Mouse (Mus musculus) ovary, postnatal 10 days (tissue): ENCODE results near the gene Arhgef28.
"Not testable (repeated sequence)": the region's sequence is repeated elsewhere in the genome, so short reads cannot be mapped to it uniquely, and the experiment has no call there.

Experiments
- DNase-seq: peaks from one replicate; pipeline ENCODE4 v3.0.0; 2022; ENCODE audit warnings: low spot score

Arhgef28 gene

GRCm38 (mm10) chr13:98073190-98073589, 133.0 kb downstream of the Arhgef28 start:
- no peak for DNase-seq

- no peak for DNase-seq
Measured at GRCm38 (mm10) chr13:98070458-98070857, 135.8 kb downstream of the Arhgef28 start.

DNA sequence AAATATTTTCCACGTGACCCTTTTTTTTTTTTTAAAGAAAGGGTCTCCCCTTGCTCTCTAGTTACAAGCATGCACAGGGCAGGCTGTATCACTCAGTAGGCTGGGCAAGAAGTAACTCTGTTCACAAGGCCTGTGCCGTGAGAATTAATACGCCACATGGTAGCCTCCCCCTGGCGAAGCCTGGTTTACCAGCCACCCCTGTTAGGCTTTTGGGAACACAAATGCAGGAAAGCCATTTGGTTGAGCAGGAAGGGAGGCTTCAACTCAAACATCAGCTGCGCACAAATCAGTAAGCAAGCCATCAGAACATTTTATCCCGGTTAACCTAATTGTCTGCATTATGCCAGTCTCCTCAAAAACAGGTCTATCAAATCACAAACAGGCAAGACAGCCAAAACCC, 136.6 kb downstream of the Arhgef28 start:
- no peak for DNase-seq

GRCm38 (mm10) chr13:98062843-98063242, 143.4 kb downstream of the Arhgef28 start:
- no peak for DNase-seq

GRCm38 (mm10) chr13:98060121-98060520, 146.1 kb downstream of the Arhgef28 start:
- DNase-seq, result not testable (repeated sequence)

DNA sequence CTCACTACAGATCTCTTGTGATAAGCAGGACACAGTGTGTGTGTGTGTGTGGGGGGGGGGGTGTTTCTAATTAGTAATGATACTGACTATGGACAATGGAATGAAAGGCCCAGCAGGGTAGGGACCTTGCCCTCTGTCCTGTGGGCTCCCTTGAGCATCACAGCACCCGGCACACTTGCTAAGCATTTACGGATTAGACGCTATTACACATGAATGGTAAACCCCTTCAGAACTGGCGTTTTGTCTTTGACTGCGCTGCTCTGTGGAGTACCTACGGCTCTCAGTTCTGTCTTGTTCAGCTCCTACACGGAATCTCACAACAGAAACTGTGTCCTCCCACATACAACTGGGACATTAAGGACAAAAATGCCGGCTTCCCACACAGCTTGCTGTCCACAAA, 151.0 kb downstream of the Arhgef28 start:
- DNase-seq, result no peak

DNA sequence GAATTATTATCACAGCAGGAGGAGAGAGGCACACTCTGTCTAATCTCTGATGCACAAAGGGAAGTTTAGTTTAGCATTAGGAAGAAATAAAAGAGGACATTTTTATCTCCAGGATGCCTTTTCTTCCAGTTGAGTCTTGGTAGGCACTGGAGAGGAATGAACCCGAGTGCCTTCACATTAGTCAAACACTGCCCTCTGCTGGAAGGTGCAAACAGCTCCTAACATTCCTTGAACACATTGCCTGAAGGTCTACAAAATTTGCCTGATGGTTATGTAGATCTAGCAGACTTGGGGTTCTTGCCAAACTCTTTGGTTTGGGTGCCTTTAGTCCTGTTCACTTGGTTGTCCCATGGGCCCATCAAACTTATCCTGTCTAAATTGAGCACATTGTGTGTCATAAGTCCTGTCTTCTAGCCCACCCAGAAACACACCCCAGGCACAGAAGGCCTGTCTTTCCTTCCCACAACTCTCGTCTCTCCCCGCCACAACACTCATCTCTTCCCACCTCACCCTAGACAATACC, 165.6 kb downstream of the Arhgef28 start:
- no peak for DNase-seq

GRCm38 (mm10) chr13:98038731-98039130, 167.5 kb downstream of the Arhgef28 start:
- no peak for DNase-seq

GRCm38 (mm10) chr13:98037693-98038092, 168.5 kb downstream of the Arhgef28 start:
- no peak for DNase-seq

GRCm38 (mm10) chr13:98031642-98031960, 174.6 kb downstream of the Arhgef28 start:
- DNase-seq, result no peak

GRCm38 (mm10) chr13:98030959-98031641, 175.1 kb downstream of the Arhgef28 start:
- DNase-seq, result peak; percentile 71

DNA sequence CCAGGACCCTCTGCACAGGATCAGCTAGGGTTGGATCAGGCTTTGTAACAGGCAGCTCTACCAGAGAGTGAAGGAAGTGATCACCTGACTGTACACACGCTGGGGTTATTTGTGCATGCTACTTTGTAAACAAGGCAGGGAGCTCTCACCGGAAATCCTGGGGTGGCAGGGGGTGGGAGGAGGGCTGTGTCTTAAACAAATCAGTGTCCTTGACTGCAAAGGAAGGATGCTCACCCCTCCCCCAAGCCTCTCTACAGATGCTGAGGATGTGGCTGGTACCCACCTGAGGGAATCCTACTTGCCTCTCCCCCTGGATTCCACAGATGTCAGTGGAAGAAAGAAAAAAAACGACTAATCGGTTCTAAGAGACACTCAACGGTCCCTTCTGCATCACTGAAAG, 176.2 kb downstream of the Arhgef28 start:
- DNase-seq, result no peak

GRCm38 (mm10) chr13:98028711-98029250, 177.5 kb downstream of the Arhgef28 start:
- no peak for DNase-seq

GRCm38 (mm10) chr13:98027641-98028204, 178.5 kb downstream of the Arhgef28 start:
- no peak for DNase-seq

GRCm38 (mm10) chr13:98027122-98027521, 179.1 kb downstream of the Arhgef28 start:
- no peak for DNase-seq

GRCm38 (mm10) chr13:98025706-98026504, 180.3 kb downstream of the Arhgef28 start:
- DNase-seq, result no peak

DNA sequence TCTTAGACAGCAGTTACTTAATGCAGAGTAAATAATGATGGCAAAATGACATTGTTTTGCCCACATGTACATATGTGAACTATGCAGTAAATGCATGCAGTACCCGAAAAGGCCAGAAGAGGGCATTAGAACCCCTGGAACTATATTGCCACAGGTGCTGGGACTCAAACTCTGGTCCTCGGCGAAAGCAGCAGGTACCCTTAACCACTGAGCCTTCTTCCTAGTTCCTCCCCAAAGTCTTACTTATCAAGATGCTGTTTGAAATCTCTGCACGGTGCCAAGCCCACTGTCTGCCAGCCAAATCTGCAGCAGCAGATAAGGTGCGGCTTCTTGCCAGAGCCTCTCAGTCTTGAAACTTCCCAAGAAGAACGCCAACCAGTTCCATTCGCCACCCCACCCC, 181.1 kb downstream of the Arhgef28 start:
- no peak for DNase-seq

DNA sequence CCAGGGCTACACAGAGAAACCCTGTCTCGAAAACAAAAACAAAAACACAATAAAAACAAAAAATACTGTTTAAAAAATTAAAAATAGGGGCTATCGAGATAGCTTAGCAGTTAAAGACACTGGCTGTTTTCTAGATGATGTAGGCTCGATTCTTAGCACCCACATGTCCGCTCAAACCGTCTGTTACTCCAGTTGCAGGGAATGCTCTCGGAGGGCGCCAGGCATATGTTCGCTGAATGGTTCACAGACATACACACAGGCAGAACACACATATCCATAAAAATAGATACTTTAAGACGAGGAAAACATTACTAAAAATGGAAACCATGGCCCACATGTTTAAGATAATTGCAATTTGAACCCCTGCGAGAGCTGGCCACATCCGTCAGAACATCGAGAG, 181.6 kb downstream of the Arhgef28 start:
- DNase-seq, result no peak

DNA sequence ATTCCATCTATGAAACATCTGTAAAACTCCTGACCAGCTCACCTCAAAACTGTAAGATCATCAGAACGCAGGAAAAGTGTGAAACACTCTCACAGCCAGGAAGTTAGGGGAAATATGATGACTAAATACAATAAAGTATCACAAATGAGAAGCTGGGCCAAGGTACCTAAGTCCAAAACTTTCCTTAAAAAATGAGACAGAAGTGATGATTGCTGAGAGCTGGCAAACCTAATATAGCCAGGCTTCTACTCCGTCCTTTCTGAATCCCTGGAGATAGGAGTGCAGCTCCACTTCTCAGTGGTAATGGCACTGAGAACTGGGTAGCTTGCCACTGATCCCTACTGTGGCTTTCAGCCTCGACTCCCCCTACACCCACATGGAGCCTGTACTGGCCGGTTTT, 184.3 kb downstream of the Arhgef28 start:
- no peak for DNase-seq

DNA sequence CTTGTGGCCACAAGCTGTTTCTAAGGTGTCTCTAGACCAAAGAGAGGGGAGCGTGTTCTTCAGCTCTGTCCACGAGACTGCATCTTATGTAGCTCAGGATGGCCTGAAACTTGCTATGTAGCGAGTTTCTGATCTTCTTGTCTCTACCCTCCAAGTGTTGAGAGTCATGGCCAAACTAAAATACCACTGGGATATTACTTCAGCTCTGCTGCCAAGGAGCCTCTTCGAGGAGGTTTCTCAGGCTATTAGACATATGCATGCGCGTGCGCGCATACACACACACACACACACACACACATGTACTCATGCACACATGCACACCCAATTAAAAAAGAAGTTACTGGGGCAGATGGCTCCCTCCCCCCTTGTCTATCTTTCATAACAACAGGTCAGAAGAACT, 187.4 kb downstream of the Arhgef28 start:
- DNase-seq, result not testable (repeated sequence)

DNA sequence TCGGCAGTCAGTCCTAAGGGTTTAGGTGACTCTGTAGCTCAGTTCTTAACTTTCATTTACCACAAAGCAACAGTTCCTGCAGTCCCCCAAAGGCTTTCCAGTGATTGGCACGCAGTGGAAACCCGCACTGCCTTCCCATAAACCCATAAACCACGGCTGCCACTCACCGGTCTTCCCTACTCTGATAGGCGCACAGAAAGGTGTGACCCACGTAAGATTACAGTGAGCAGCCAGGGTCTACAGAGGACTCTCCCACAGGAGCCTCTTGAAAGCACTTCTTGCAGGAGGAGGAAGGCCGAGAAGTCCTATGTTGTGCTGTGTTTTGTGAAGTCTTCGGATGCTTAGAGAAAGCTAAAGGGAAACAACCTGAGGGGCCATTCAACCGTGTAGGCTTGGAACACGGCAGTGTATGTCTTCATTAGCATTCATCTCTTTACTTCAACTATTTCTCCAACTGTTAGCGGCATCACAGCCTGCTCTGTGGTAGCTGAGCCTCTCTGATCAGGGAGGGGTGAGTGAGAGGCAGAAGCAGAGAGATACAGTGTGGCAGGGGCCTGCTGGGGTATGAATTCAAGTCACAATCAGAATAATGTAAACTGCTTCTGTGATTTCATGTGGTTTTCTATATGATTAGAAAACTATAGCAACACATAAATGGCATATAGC, 189.2 kb downstream of the Arhgef28 start:
- no peak for DNase-seq
